Mouse (Mus musculus) stomach, embryonic 15.5 days (tissue): ENCODE measurements at regions not wholly inside any gene's neighbourhood (a gene's known extent, or its start where the extent isn't known, plus 50 kb on each side); places are given as distances from the start of the nearest gene placed in this dataset.
"Not testable (repeated sequence)": the region's sequence is repeated elsewhere in the genome, so short reads cannot be mapped to it uniquely, and the experiment has no call there.

Experiments
- ATAC-seq: fragments of 200-750 bp; cut with Nextera tagmentation; 2 replicates; pipeline ENCODE4 v1.8.0; 2017; ENCODE audit warnings: low read depth, moderate number of reproducible peaks, moderate TSS enrichment; ENCODE audit not compliant: insufficient read depth, low FRiP score
- H3K27ac ChIP-seq: fragments of 300-500 bp; sonication (generic); 2 replicates; pipeline ENCODE4 v1.5.1; 2015; ENCODE audit warnings: mild to moderate bottlenecking, inconsistent platforms
- H3K27me3 ChIP-seq: fragments of 300-500 bp; sonication (generic); replicated peaks from 2 replicates; pipeline ENCODE4 v1.6.1; 2015; ENCODE audit warnings: inconsistent platforms
- H3K36me3 ChIP-seq: fragments of 300-500 bp; sonication (generic); 2 replicates; pipeline ENCODE4 v1.6.1; 2015; ENCODE audit warnings: inconsistent platforms
- H3K4me1 ChIP-seq: fragments of 300-500 bp; sonication (generic); 2 replicates; pipeline ENCODE4 v1.6.1; 2015; ENCODE audit warnings: inconsistent platforms
- H3K4me2 ChIP-seq: fragments of 300-500 bp; sonication (generic); 2 replicates; pipeline ENCODE4 v1.6.1; 2015; ENCODE audit warnings: mild to moderate bottlenecking, inconsistent platforms
- H3K4me3 ChIP-seq: fragments of 300-500 bp; sonication (generic); replicated peaks from 2 replicates; pipeline ENCODE4 v1.5.1; 2015; ENCODE audit warnings: inconsistent platforms
- H3K9ac ChIP-seq: fragments of 300-500 bp; sonication (generic); 2 replicates; pipeline ENCODE4 v1.6.1; 2015; ENCODE audit warnings: inconsistent platforms
- H3K9me3 ChIP-seq: fragments of 300-500 bp; sonication (generic); 2 replicates; pipeline ENCODE4 v1.6.1; 2016; ENCODE audit warnings: inconsistent platforms
- WGBS: fragments of 180-500 bp; shearing (Covaris S2); methylation state at CpG from one replicate; pipeline ENCODE4 v1.1.7; 2015; 5-methylcytosine and 5-hydroxymethylcytosine counted together

GRCm38 (mm10) chr6:41176034-41176433, 126.0 kb upstream of the Try4 start:
- H3K4me1 ChIP-seq: no peaks in the 10 kb centered on the region
- no peaks in the 10 kb centered on the region for H3K9me3 ChIP-seq
- H3K4me3 ChIP-seq: no peak overlapping the region
- no peak for ATAC-seq
- no peak overlapping the region for H3K4me2 ChIP-seq
- no peaks in the 10 kb centered on the region for H3K27me3 ChIP-seq
- no peak overlapping the region for H3K9ac ChIP-seq
- no peak overlapping the region for H3K27ac ChIP-seq
- 68% methylated on average over 1 of the region's 1 CpGs for WGBS
- no peaks in the 10 kb centered on the region for H3K36me3 ChIP-seq

- 78% methylated on average over 1 of the region's 1 CpGs for WGBS
- Histone ChIP-seq H3K9ac (no peak overlapping the region), H3K27me3 (no peaks in the 10 kb centered on the region), H3K9me3 (no peaks in the 10 kb centered on the region), H3K4me1 (no peaks in the 10 kb centered on the region), H3K4me2 (no peak overlapping the region), H3K27ac (no peak overlapping the region), H3K36me3 (no peaks in the 10 kb centered on the region), H3K4me3 (no peak overlapping the region)
- ATAC-seq: no peak
These were observed 128.2 kb upstream of the 2210010C04Rik start for GRCm38 (mm10) chr6:41163491-41163890.

GRCm38 (mm10) chr6:41161693-41162092, 126.4 kb upstream of the 2210010C04Rik start:
- H3K9me3 ChIP-seq: no peaks in the 10 kb centered on the region
- no peaks in the 10 kb centered on the region for H3K36me3 ChIP-seq
- H3K9ac ChIP-seq: no peak overlapping the region
- H3K4me2 ChIP-seq: no peak overlapping the region
- no peak for ATAC-seq
- H3K4me1 ChIP-seq: no peaks in the 10 kb centered on the region
- H3K27ac ChIP-seq: no peak overlapping the region
- 65% methylated on average over 1 of the region's 1 CpGs for WGBS
- no peaks in the 10 kb centered on the region for H3K27me3 ChIP-seq
- H3K4me3 ChIP-seq: no peak overlapping the region

- H3K4me2 ChIP-seq: no peak overlapping the region
- H3K4me3 ChIP-seq: no peak overlapping the region
- ATAC-seq: no peak
- no peaks in the 10 kb centered on the region for H3K9me3 ChIP-seq
- 83% methylated on average over 7 of the region's 7 CpGs for WGBS
- H3K27me3 ChIP-seq: no peaks in the 10 kb centered on the region
- H3K9ac ChIP-seq: no peak overlapping the region
- no peak overlapping the region for H3K27ac ChIP-seq
- H3K4me1 ChIP-seq: no peaks in the 10 kb centered on the region
- no peaks in the 10 kb centered on the region for H3K36me3 ChIP-seq
These were observed 116.8 kb upstream of the 2210010C04Rik start for GRCm38 (mm10) chr6:41152101-41152500.

- Histone ChIP-seq H3K36me3 (no peaks in the 10 kb centered on the region), H3K4me3 (no peak overlapping the region), H3K4me2 (no peak overlapping the region), H3K4me1 (no peaks in the 10 kb centered on the region), H3K9ac (no peak overlapping the region), H3K9me3 (no peaks in the 10 kb centered on the region), H3K27me3 (no peaks in the 10 kb centered on the region), H3K27ac (no peak overlapping the region)
- no peak for ATAC-seq
- WGBS: 88% methylated on average over 3 of the region's 3 CpGs
These were observed 116.2 kb upstream of the 2210010C04Rik start for GRCm38 (mm10) chr6:41151542-41151941.

GRCm38 (mm10) chr6:41140916-41141315, 105.6 kb upstream of the 2210010C04Rik start:
- H3K4me3 ChIP-seq: no peak overlapping the region
- H3K27me3 ChIP-seq: no peaks in the 10 kb centered on the region
- H3K9me3 ChIP-seq: no peaks in the 10 kb centered on the region
- H3K27ac ChIP-seq: no peak overlapping the region
- H3K4me1 ChIP-seq: no peaks in the 10 kb centered on the region
- H3K4me2 ChIP-seq: no peak overlapping the region
- no peak for ATAC-seq
- no peak overlapping the region for H3K9ac ChIP-seq
- H3K36me3 ChIP-seq: no peaks in the 10 kb centered on the region
- WGBS: 90% methylated on average over 1 of the region's 1 CpGs

- not testable (repeated sequence) for H3K4me1 ChIP-seq, ATAC-seq, H3K4me3 ChIP-seq, H3K9ac ChIP-seq, H3K4me2 ChIP-seq, H3K27ac ChIP-seq, H3K27me3 ChIP-seq, H3K36me3 ChIP-seq, H3K9me3 ChIP-seq
- 44% methylated on average over 2 of the region's 2 CpGs for WGBS
These were observed 102.1 kb upstream of the 2210010C04Rik start for GRCm38 (mm10) chr6:41137401-41137777.

- Histone ChIP-seq H3K4me2 (no peak overlapping the region), H3K27ac (no peak overlapping the region), H3K4me3 (no peak overlapping the region), H3K4me1 (no peaks in the 10 kb centered on the region), H3K9ac (no peak overlapping the region), H3K27me3 (no peaks in the 10 kb centered on the region), H3K9me3 (no peaks in the 10 kb centered on the region), H3K36me3 (no peaks in the 10 kb centered on the region)
- 29% methylated on average over 6 of the region's 6 CpGs for WGBS
- ATAC-seq: 0 out of 2 replicates have a peak, but pooled peaks have one; percentile 22
These were observed 101.5 kb upstream of the 2210010C04Rik start for GRCm38 (mm10) chr6:41136717-41137400.

GRCm38 (mm10) chr6:41135160-41135559, 99.9 kb upstream of the 2210010C04Rik start:
- no peaks in the 10 kb centered on the region for H3K9me3 ChIP-seq
- H3K4me2 ChIP-seq: no peak overlapping the region
- no peaks in the 10 kb centered on the region for H3K4me1 ChIP-seq
- no peak overlapping the region for H3K9ac ChIP-seq
- 65% methylated on average over 4 of the region's 4 CpGs for WGBS
- no peaks in the 10 kb centered on the region for H3K27me3 ChIP-seq
- no peak for ATAC-seq
- no peak overlapping the region for H3K4me3 ChIP-seq
- no peaks in the 10 kb centered on the region for H3K36me3 ChIP-seq
- no peak overlapping the region for H3K27ac ChIP-seq

GRCm38 (mm10) chr6:41129906-41130305, 94.6 kb upstream of the 2210010C04Rik start:
- H3K4me3 ChIP-seq: no peak overlapping the region
- H3K4me2 ChIP-seq: no peak overlapping the region
- no peaks in the 10 kb centered on the region for H3K27me3 ChIP-seq
- H3K4me1 ChIP-seq: no peaks in the 10 kb centered on the region
- 83% methylated on average over 4 of the region's 4 CpGs for WGBS
- H3K9me3 ChIP-seq: no peaks in the 10 kb centered on the region
- no peak overlapping the region for H3K27ac ChIP-seq
- H3K9ac ChIP-seq: no peak overlapping the region
- H3K36me3 ChIP-seq: no peaks in the 10 kb centered on the region
- no peak for ATAC-seq

GRCm38 (mm10) chr6:41127816-41128215, 92.5 kb upstream of the 2210010C04Rik start:
- Histone ChIP-seq H3K9ac (no peak overlapping the region), H3K27me3 (no peaks in the 10 kb centered on the region), H3K9me3 (no peaks in the 10 kb centered on the region), H3K4me2 (no peak overlapping the region), H3K27ac (no peak overlapping the region), H3K4me3 (no peak overlapping the region), H3K36me3 (no peaks in the 10 kb centered on the region), H3K4me1 (no peaks in the 10 kb centered on the region)
- ATAC-seq: no peak
- 71% methylated on average over 7 of the region's 7 CpGs for WGBS

- ATAC-seq: no peak
These were observed 91.5 kb upstream of the 2210010C04Rik start for GRCm38 (mm10) chr6:41126855-41127254.

GRCm38 (mm10) chr6:41121641-41122040, 86.3 kb upstream of the 2210010C04Rik start:
- WGBS: 85% methylated on average over 3 of the region's 3 CpGs
- no peak for ATAC-seq
- H3K4me1 ChIP-seq: no peaks in the 10 kb centered on the region

More at GRCm38 (mm10) chr6:41126855-41127254, 91.5 kb upstream of the 2210010C04Rik start:
- Histone ChIP-seq H3K4me2 (no peak overlapping the region), H3K27ac (no peak overlapping the region), H3K36me3 (no peaks in the 10 kb centered on the region), H3K4me1 (no peaks in the 10 kb centered on the region), H3K9me3 (no peaks in the 10 kb centered on the region), H3K9ac (no peak overlapping the region), H3K4me3 (no peak overlapping the region), H3K27me3 (no peaks in the 10 kb centered on the region)

More at GRCm38 (mm10) chr6:41121641-41122040, 86.3 kb upstream of the 2210010C04Rik start:
- Histone ChIP-seq H3K36me3 (no peaks in the 10 kb centered on the region), H3K4me3 (no peak overlapping the region), H3K27me3 (no peaks in the 10 kb centered on the region), H3K27ac (no peak overlapping the region), H3K9me3 (no peaks in the 10 kb centered on the region), H3K4me2 (no peak overlapping the region), H3K9ac (no peak overlapping the region)
